Mouse (Mus musculus) heart, embryonic 14.5 days (tissue): ENCODE results near the gene Gm973. TPM values are rescaled to one million over a fixed set of nuclear protein-coding genes. Genes with fewer than 3 reads are reported as not detected.

Source experiments
- ATAC-seq: fragments of 200-750 bp; cut with Nextera tagmentation; 2 replicates; pipeline ENCODE4 v1.8.0; 2017; ENCODE audit warnings: low read depth, moderate TSS enrichment; ENCODE audit not compliant: insufficient number of reproducible peaks, insufficient read depth, low FRiP score
- H3K27ac ChIP-seq, 2 experiments: fragments of 200-500 bp in 1 of 2; fragments of 300-500 bp in 1 of 2; sonication (generic) in 1 of 2; replicated peaks in 1 of 2; 2 replicates each; pipeline ENCODE4 v1.5.1; 2012 to 2014; ENCODE audit warnings: low read depth in 2 of 2, low read length in 2 of 2, control low read depth in 1 of 2, mild to moderate bottlenecking in 1 of 2, mixed read lengths in 1 of 2; ENCODE audit not compliant: control insufficient read depth in 1 of 2, insufficient read depth in 1 of 2
- H3K27me3 ChIP-seq: fragments of 300-500 bp; sonication (generic); 2 replicates; pipeline ENCODE4 v1.6.1; 2014; ENCODE audit warnings: mild to moderate bottlenecking, low read length, control low read depth; ENCODE audit not compliant: control insufficient read depth, insufficient read depth
- H3K36me3 ChIP-seq: fragments of 300-500 bp; sonication (generic); 2 replicates; pipeline ENCODE4 v1.6.1; 2014; ENCODE audit warnings: mild to moderate bottlenecking, control low read depth, low read length, mixed read lengths; ENCODE audit not compliant: control insufficient read depth, insufficient read depth
- H3K4me1 ChIP-seq, 2 experiments: fragments of 200-500 bp in 1 of 2; fragments of 300-500 bp in 1 of 2; sonication (generic) in 1 of 2; 2 replicates each; pipeline ENCODE4 v1.6.1; 2012 to 2014; ENCODE audit warnings: low read length in 2 of 2, control low read depth in 1 of 2, mixed read lengths in 1 of 2; ENCODE audit not compliant: control insufficient read depth in 2 of 2, insufficient read depth in 2 of 2
- H3K4me2 ChIP-seq: fragments of 300-500 bp; sonication (generic); 2 replicates; pipeline ENCODE4 v1.6.1; 2014; ENCODE audit warnings: mild to moderate bottlenecking, low read length
- H3K4me3 ChIP-seq, 2 experiments: fragments of 200-500 bp in 1 of 2; fragments of 300-500 bp in 1 of 2; sonication (generic) in 1 of 2; 2 replicates each; pipeline ENCODE4 v1.5.1; 2012 to 2014; ENCODE audit warnings: low read length in 2 of 2, mild to moderate bottlenecking in 2 of 2, control low read depth in 1 of 2, low read depth in 1 of 2, moderate library complexity in 1 of 2; ENCODE audit not compliant: control insufficient read depth in 1 of 2, insufficient read depth in 1 of 2
- H3K9ac ChIP-seq: fragments of 300-500 bp; sonication (generic); 2 replicates; pipeline ENCODE4 v1.6.1; 2014; ENCODE audit warnings: mild to moderate bottlenecking, low read length
- H3K9me3 ChIP-seq: fragments of 300-500 bp; sonication (generic); 2 replicates; pipeline ENCODE4 v1.6.1; 2016; ENCODE audit warnings: low read length, control low read depth; ENCODE audit not compliant: control insufficient read depth
- WGBS: fragments of 180-500 bp; shearing (Covaris S2); extraction: QIAGEN DNeasy Blood & Tissue Kit; methylation state at CpG from one replicate; pipeline ENCODE4 v1.1.7; 2014; 5-methylcytosine and 5-hydroxymethylcytosine counted together
- polyA plus RNA-seq: library from polyadenylated mRNA; unstranded; fragments of >200 nt; fragmentation: Nextera tagmentation; extraction: Ambion mirVana; gene quantifications from 2 replicates; pipeline ENCODE4 v1.2.1, GENCODE M21; 2014

The Gm973 gene
- polyA plus RNA-seq, 1 experiment from 2014 or later, result not detected

GRCm38 (mm10) chr1:59495970-59496369 lies 20.1 kb upstream of the Gm973 start:
- Histone ChIP-seq H3K27me3 (0 out of 2 replicates have a peak, but pooled peaks cover 4% of the 10 kb centered on the region), H3K27ac (no peak overlapping the region), H3K4me3 (no peak overlapping the region), H3K4me2 (no peak overlapping the region), H3K9ac (no peak overlapping the region), H3K36me3 (no peaks in the 10 kb centered on the region), H3K4me1 (no peaks in the 10 kb centered on the region), H3K9me3 (no peaks in the 10 kb centered on the region)
- 88% methylated on average over 5 of the region's 5 CpGs for WGBS
- ATAC-seq, result no peak

GRCm38 (mm10) chr1:59497741-59498613 lies 18.1 kb upstream of the Gm973 start:
- no peak for ATAC-seq
- H3K9ac ChIP-seq, result no peak overlapping the region
- no peaks in the 10 kb centered on the region for H3K4me1 ChIP-seq
- no peaks in the 10 kb centered on the region for H3K36me3 ChIP-seq
- 42% methylated on average over 6 of the region's 6 CpGs for WGBS
- no peak overlapping the region for H3K4me3 ChIP-seq
- H3K27me3 ChIP-seq, result 0 out of 2 replicates have a peak, but pooled peaks cover 4% of the 10 kb centered on the region
- H3K9me3 ChIP-seq, result no peaks in the 10 kb centered on the region
- no peak overlapping the region for H3K27ac ChIP-seq
- H3K4me2 ChIP-seq, result no peak overlapping the region

DNA sequence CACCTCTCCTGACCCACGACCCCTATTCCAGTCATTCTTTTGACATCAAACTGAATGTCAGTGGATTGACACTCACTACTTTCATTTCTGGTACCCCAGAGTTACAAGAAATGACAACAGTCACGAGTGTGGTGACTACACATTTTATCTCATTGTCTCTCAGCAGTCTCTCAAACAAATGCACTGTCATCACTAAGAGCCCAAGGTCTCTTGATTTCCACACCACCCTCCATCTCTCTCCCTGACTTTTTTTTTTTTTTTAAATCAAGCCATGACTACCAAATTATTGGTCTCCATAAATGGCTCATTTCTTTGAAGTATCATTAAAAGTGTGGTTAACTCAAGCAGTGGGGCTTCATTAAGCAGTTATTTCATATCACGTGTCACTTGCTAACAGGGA lies 16.7 kb upstream of the Gm973 start:
- Histone ChIP-seq H3K4me2 (no peak overlapping the region), H3K4me1 (no peaks in the 10 kb centered on the region), H3K4me3 (no peak overlapping the region), H3K9me3 (no peaks in the 10 kb centered on the region), H3K27me3 (0 out of 2 replicates have a peak, but pooled peaks cover 4% of the 10 kb centered on the region), H3K9ac (no peak overlapping the region), H3K36me3 (no peaks in the 10 kb centered on the region), H3K27ac (no peak overlapping the region)
- 60% methylated on average over 3 of the region's 3 CpGs for WGBS
- no peak for ATAC-seq

DNA sequence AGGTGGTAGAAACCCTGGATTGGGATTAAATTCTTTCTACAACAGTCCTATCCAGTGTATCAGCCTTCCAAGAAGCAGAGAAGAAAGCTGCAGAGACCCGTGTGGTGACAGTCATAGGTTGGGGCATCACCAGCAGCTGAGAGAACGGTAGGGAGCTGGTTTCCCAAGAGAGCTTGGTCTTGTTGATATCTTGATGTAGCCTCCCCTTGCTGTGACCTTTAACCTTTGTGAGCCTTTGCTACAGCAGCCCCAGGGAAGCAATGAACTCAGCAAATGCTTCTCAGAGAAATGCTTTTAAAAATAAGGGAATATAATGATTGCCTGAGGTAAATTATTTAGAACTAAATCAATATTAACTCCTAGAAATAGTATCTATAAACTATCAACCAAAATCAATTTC lies 13.7 kb upstream of the Gm973 start:
- H3K36me3 ChIP-seq, result no peaks in the 10 kb centered on the region
- no peak overlapping the region for H3K27ac ChIP-seq
- no peak for ATAC-seq
- H3K9ac ChIP-seq, result no peak overlapping the region
- H3K4me3 ChIP-seq, result no peak overlapping the region
- no peaks in the 10 kb centered on the region for H3K9me3 ChIP-seq
- 50% methylated on average over 2 of the region's 2 CpGs for WGBS
- no peaks in the 10 kb centered on the region for H3K4me1 ChIP-seq
- no peak overlapping the region for H3K4me2 ChIP-seq
- 0 out of 2 replicates have a peak, but pooled peaks cover 4% of the 10 kb centered on the region for H3K27me3 ChIP-seq

- no peak overlapping the region for H3K27ac ChIP-seq
- WGBS, result 52% methylated on average over 7 of the region's 7 CpGs
- 0 out of 2 replicates have a peak, but pooled peaks cover 4% of the 10 kb centered on the region for H3K27me3 ChIP-seq
- ATAC-seq, result no peak
- no peak overlapping the region for H3K9ac ChIP-seq
- no peaks in the 10 kb centered on the region for H3K9me3 ChIP-seq
- peaks cover 0 to 3% of the 10 kb centered on the region in 2 experiments; a peak in 2 of 4 replicates for H3K4me1 ChIP-seq
- no peaks in the 10 kb centered on the region for H3K36me3 ChIP-seq
- no peak overlapping the region for H3K4me2 ChIP-seq
- no peak overlapping the region for H3K4me3 ChIP-seq
Measured at GRCm38 (mm10) chr1:59503659-59504301, 12.3 kb upstream of the Gm973 start.

DNA sequence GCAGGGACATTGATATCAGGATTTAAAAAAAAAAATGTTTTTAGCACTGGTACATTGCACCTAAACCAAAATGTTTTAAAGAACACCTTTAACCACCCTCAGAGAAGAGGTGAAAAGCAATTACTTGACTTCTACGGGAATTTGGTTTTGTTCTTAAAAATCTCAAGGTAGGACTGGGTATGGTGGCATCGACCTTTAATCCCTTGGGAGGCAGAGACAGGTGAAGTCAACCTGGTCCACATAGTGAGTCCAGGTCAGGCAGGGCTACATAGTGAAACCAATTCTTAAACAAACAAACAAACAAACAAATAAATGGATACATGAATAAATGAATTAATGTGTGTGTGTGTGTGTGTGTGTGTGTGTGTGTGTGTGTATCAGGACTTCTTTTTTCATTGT lies 11.8 kb upstream of the Gm973 start:
- Histone ChIP-seq H3K4me2 (no peak overlapping the region), H3K4me1 (peaks cover 0 to 4% of the 10 kb centered on the region in 2 experiments; a peak in 2 of 4 replicates), H3K9ac (no peak overlapping the region), H3K36me3 (no peaks in the 10 kb centered on the region), H3K4me3 (no peak overlapping the region), H3K9me3 (no peaks in the 10 kb centered on the region), H3K27me3 (0 out of 2 replicates have a peak, but pooled peaks cover 4% of the 10 kb centered on the region), H3K27ac (no peak overlapping the region)
- 78% methylated on average over 2 of the region's 2 CpGs for WGBS
- ATAC-seq, result no peak

GRCm38 (mm10) chr1:59508463-59509139 lies 7.5 kb upstream of the Gm973 start:
- Histone ChIP-seq H3K27me3 (no peaks in the 10 kb centered on the region), H3K36me3 (no peaks in the 10 kb centered on the region), H3K4me1 (peaks cover 0 to 4% of the 10 kb centered on the region in 2 experiments; a peak in 2 of 4 replicates), H3K27ac (no peak overlapping the region), H3K4me3 (no peak overlapping the region), H3K4me2 (peak overlapping the region; percentile 34), H3K9ac (no peak overlapping the region), H3K9me3 (no peaks in the 10 kb centered on the region)
- no peak for ATAC-seq
- 17% methylated on average over 17 of the region's 17 CpGs for WGBS
